Mouse (Mus musculus) G1E (cell line): ENCODE measurements around the gene Abhd4. TPM values are rescaled to one million over a fixed set of nuclear protein-coding genes. Genes with fewer than 3 reads are reported as not detected.

Experiments used
- ATAC-seq: 2 replicates; pipeline ENCODE4 v1.8.0; 2016; ENCODE audit warnings: mild to moderate bottlenecking; ENCODE audit not compliant: insufficient number of reproducible peaks, poor library complexity, low FRiP score, severe bottlenecking; ENCODE audit errors: extremely low read depth
- DNase-seq: peaks from one replicate; pipeline ENCODE4 v3.0.0; 2012; ENCODE audit warnings: low spot score
- H3K27me3 ChIP-seq: 2 replicates; pipeline ENCODE4 v1.6.1; 2012; ENCODE audit warnings: mild to moderate bottlenecking, low read length, inconsistent platforms; ENCODE audit not compliant: insufficient read depth
- H3K36me3 ChIP-seq: replicated peaks from 2 replicates; pipeline ENCODE3; 2012; ENCODE audit warnings: mild to moderate bottlenecking, inconsistent platforms
- H3K4me1 ChIP-seq: 2 replicates; pipeline ENCODE4 v1.6.1; 2012; ENCODE audit warnings: low read depth, low read length, inconsistent platforms, mixed read lengths; ENCODE audit not compliant: insufficient read depth
- H3K4me3 ChIP-seq: 2 replicates; pipeline ENCODE4 v1.5.1; 2012; ENCODE audit warnings: low read depth, mild to moderate bottlenecking, inconsistent platforms, low read length, moderate library complexity, mixed read lengths
- H3K9me3 ChIP-seq: replicated peaks from 2 replicates; pipeline ENCODE4 v1.6.1; 2012; ENCODE audit warnings: inconsistent platforms
- CTCF ChIP-seq: IDR thresholded peaks from 2 replicates; pipeline ENCODE4 v1.5.1; 2012; ENCODE audit warnings: low read depth, low read length, inconsistent platforms, mixed read lengths
- GATA1 ChIP-seq: IDR thresholded peaks from 2 replicates; pipeline ENCODE4 v1.6.1; 2012; ENCODE audit warnings: borderline replicate concordance, low read length, inconsistent platforms, mixed read lengths
- GATA2 ChIP-seq: IDR thresholded peaks from 2 replicates; pipeline ENCODE4 v1.6.1; 2012; ENCODE audit warnings: low read depth, low read length, inconsistent platforms, borderline replicate concordance
- POLR2AphosphoS5 ChIP-seq: IDR thresholded peaks from 2 replicates; pipeline ENCODE4 v1.6.1; 2012; ENCODE audit warnings: low read depth, low read length, inconsistent platforms; ENCODE audit not compliant: insufficient replicate concordance
- TAL1 ChIP-seq: conservative IDR thresholded peaks from 2 replicates; pipeline ENCODE4 v1.6.1; 2012; ENCODE audit warnings: low read depth, low read length, inconsistent platforms, mixed read lengths
- polyA plus RNA-seq: library from polyadenylated mRNA; stranded (reverse); fragments of >175 nt; gene quantifications from 2 replicates; pipeline ENCODE4 v1.2.3, GENCODE M21; 2012
- total RNA-seq, 2 experiments: library from RNA; stranded (forward) in 1 of 2; stranded (reverse) in 1 of 2; fragments of 200-1000 nt in 1 of 2; fragments of >200 nt in 1 of 2; fragmentation: Nextera tagmentation in 1 of 2; gene quantifications; 2 replicates each; pipeline ENCODE4 v1.2.3; 2014 to 2017

Gene Abhd4
- total and polyA plus RNA-seq, 3 experiments = 8.2 to 56.5 (median 21.5) TPM

GRCm38 (mm10) chr14:54264231-54264630 lies 10.2 kb downstream of the Abhd4 start:
- TF ChIP-seq GATA1 (no peak), CTCF (no peak), GATA2 (no peak), POLR2AphosphoS5 (no peak), TAL1 (no peak)
- Histone ChIP-seq H3K27me3 (no peaks in the 10 kb centered on the region), H3K4me1 (peaks cover 17% of the 10 kb centered on the region), H3K9me3 (no peaks in the 10 kb centered on the region), H3K4me3 (no peak overlapping the region), H3K36me3 (peaks cover 46% of the 10 kb centered on the region)
- ATAC-seq (no peak), DNase-seq (no peak)

- ATAC-seq (no peak), DNase-seq (no peak)
- H3K9me3 ChIP-seq = no peaks in the 10 kb centered on the region
- H3K4me3 ChIP-seq = no peak overlapping the region
- peaks cover 13% of the 10 kb centered on the region for H3K4me1 ChIP-seq
- no peaks in the 10 kb centered on the region for H3K27me3 ChIP-seq
- TF ChIP-seq GATA2 (no peak), CTCF (no peak), TAL1 (no peak), GATA1 (no peak), POLR2AphosphoS5 (no peak)
- peaks cover 46% of the 10 kb centered on the region for H3K36me3 ChIP-seq
These were observed 11.1 kb downstream of the Abhd4 start for GRCm38 (mm10) chr14:54265093-54265492.

DNA sequence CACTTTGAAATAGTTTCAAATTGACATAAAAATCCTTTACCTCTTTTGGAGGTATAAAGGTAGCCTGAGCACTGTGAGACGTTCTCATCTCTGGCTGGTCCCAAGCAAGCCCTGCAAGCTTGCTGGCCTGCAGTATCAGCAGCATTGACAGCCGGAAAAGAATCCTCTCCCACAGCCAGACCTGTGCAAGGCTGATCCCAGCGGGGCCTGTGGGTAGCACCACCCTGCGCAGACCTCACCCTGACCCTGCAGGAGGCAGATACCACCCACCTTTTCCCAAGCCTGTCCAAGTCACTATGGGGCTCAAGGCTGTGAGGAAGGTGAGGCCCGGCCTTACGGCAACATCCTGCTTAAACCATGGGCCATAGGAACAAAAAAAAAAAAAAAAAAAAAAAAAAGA lies 12.0 kb downstream of the Abhd4 start:
- peaks cover 7% of the 10 kb centered on the region; the same call in 1 of the 2 replicates for H3K4me1 ChIP-seq
- DNase-seq (no peak), ATAC-seq (no peak)
- TF ChIP-seq GATA2 (no peak), TAL1 (no peak), POLR2AphosphoS5 (no peak), CTCF (no peak), GATA1 (no peak)
- H3K4me3 ChIP-seq = no peak overlapping the region
- no peaks in the 10 kb centered on the region for H3K9me3 ChIP-seq
- peaks cover 46% of the 10 kb centered on the region for H3K36me3 ChIP-seq
- H3K27me3 ChIP-seq = no peaks in the 10 kb centered on the region

GRCm38 (mm10) chr14:54267966-54268365 lies 14.0 kb downstream of the Abhd4 start:
- ATAC-seq (no peak), DNase-seq (no peak)
- no peaks in the 10 kb centered on the region for H3K9me3 ChIP-seq
- H3K4me3 ChIP-seq = no peak overlapping the region
- peaks cover 40% of the 10 kb centered on the region for H3K36me3 ChIP-seq
- TF ChIP-seq POLR2AphosphoS5 = no peak
- no peak for TF ChIP-seq GATA1
- no peak for TF ChIP-seq TAL1
- TF ChIP-seq CTCF = no peak
- no peak for TF ChIP-seq GATA2
- peaks cover 4% of the 10 kb centered on the region; the same call in 1 of the 2 replicates for H3K27me3 ChIP-seq
- peaks cover 7% of the 10 kb centered on the region; the same call in 1 of the 2 replicates for H3K4me1 ChIP-seq

GRCm38 (mm10) chr14:54269566-54269965 lies 15.6 kb downstream of the Abhd4 start:
- no peak overlapping the region for H3K4me3 ChIP-seq
- no peaks in the 10 kb centered on the region for H3K9me3 ChIP-seq
- H3K36me3 ChIP-seq = peaks cover 29% of the 10 kb centered on the region
- ATAC-seq (no peak), DNase-seq (no peak)
- H3K4me1 ChIP-seq = peaks cover 7% of the 10 kb centered on the region; the same call in 1 of the 2 replicates
- peaks cover 8% of the 10 kb centered on the region for H3K27me3 ChIP-seq
- TF ChIP-seq GATA2 (no peak), CTCF (no peak), POLR2AphosphoS5 (no peak), TAL1 (no peak), GATA1 (no peak)

GRCm38 (mm10) chr14:54270413-54270812 lies 16.4 kb downstream of the Abhd4 start:
- DNase-seq (no peak), ATAC-seq (no peak)
- peaks cover 25% of the 10 kb centered on the region for H3K36me3 ChIP-seq
- peaks cover 7% of the 10 kb centered on the region; the same call in 1 of the 2 replicates for H3K4me1 ChIP-seq
- peaks cover 8% of the 10 kb centered on the region for H3K27me3 ChIP-seq
- no peaks in the 10 kb centered on the region for H3K9me3 ChIP-seq
- H3K4me3 ChIP-seq = no peak overlapping the region
- no peak for TF ChIP-seq POLR2AphosphoS5
- no peak for TF ChIP-seq GATA2
- no peak for TF ChIP-seq CTCF
- TF ChIP-seq TAL1 = no peak
- TF ChIP-seq GATA1 = no peak

DNA sequence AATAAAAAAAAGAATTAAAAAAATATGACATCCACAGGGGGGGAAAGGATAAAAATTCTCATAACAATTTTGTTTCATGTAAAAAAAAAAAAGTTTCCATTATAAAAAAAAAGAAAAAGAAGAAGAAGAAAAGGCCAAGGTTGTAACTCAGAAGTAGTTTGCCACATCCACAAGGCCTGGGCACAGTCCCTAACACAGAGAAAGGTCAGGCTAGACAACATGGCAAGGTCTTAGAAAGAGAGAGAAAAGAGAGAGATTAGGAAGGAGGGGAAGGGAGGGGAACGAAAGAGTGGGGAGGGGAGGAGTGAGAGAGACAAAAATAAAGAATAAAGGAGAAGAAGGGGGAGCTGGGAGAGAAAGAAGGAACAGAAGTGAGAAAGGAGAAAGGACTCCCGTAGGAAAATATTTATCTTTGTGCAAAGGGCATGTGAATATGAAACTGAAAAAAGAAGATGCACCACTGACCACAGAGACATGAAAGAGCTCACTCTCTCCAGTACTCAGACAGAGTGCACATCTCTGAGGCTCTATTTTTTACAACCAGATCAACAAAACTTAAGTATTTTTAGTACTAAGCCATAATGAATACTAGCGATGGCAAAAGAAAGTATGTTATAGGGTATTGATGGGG lies 18.1 kb downstream of the Abhd4 start:
- DNase-seq (no peak), ATAC-seq (no peak)
- H3K27me3 ChIP-seq = peaks cover 18% of the 10 kb centered on the region
- H3K4me1 ChIP-seq = peaks cover 7% of the 10 kb centered on the region; the same call in 1 of the 2 replicates
- H3K36me3 ChIP-seq = peaks cover 15% of the 10 kb centered on the region
- H3K9me3 ChIP-seq = no peaks in the 10 kb centered on the region
- no peak for TF ChIP-seq CTCF
- H3K4me3 ChIP-seq = no peak overlapping the region
